Mouse (Mus musculus) midbrain, embryonic 14.5 days (tissue): Measurements from ENCODE around the gene Pcbp2. TPM values are rescaled to one million over a fixed set of nuclear protein-coding genes. Genes with fewer than 3 reads are reported as not detected.
A peak's percentile ranks its signal among the peaks of the same experiment; 100 is the strongest.

Experiments used
- ATAC-seq: fragments of 200-750 bp; cut with Nextera tagmentation; 2 replicates; pipeline ENCODE4 v1.8.0; 2017; ENCODE audit warnings: moderate number of reproducible peaks, moderate library complexity; ENCODE audit not compliant: low FRiP score, low TSS enrichment
- DNase-seq: peaks from one replicate; pipeline ENCODE4 v3.0.0-alpha.2; 2015
- H3K27ac ChIP-seq: fragments of 300-500 bp; sonication (generic); replicated peaks from 2 replicates; pipeline ENCODE4 v1.5.1; 2014; ENCODE audit warnings: mild to moderate bottlenecking, low read depth, low read length, moderate library complexity
- H3K27me3 ChIP-seq: fragments of 300-500 bp; sonication (generic); 2 replicates; pipeline ENCODE4 v1.6.1; 2014; ENCODE audit warnings: low read length, control low read depth, mixed read lengths; ENCODE audit not compliant: control insufficient read depth, insufficient read depth
- H3K36me3 ChIP-seq: fragments of 300-500 bp; sonication (generic); 2 replicates; pipeline ENCODE4 v1.6.1; 2014; ENCODE audit warnings: low read length, control low read depth; ENCODE audit not compliant: control insufficient read depth, insufficient read depth
- H3K4me1 ChIP-seq: fragments of 300-500 bp; sonication (generic); 2 replicates; pipeline ENCODE4 v1.6.1; 2014; ENCODE audit warnings: mild to moderate bottlenecking, antibody characterized with exemption, low read length, control low read depth; ENCODE audit not compliant: control insufficient read depth, insufficient read depth
- H3K4me2 ChIP-seq: fragments of 300-500 bp; sonication (generic); 2 replicates; pipeline ENCODE4 v1.6.1; 2014; ENCODE audit warnings: mild to moderate bottlenecking, low read length, moderate library complexity
- H3K4me3 ChIP-seq: fragments of 300-500 bp; sonication (generic); replicated peaks from 2 replicates; pipeline ENCODE4 v1.5.1; 2014; ENCODE audit warnings: low read depth, low read length
- H3K9ac ChIP-seq: fragments of 300-500 bp; sonication (generic); replicated peaks from 2 replicates; pipeline ENCODE4 v1.6.1; 2014; ENCODE audit warnings: mild to moderate bottlenecking, low read length, moderate library complexity
- H3K9me3 ChIP-seq: fragments of 300-500 bp; sonication (generic); 2 replicates; pipeline ENCODE4 v1.6.1; 2016; ENCODE audit warnings: low read length, control low read depth, mixed read lengths; ENCODE audit not compliant: control insufficient read depth
- WGBS: fragments of 180-500 bp; shearing (Covaris S2); extraction: QIAGEN DNeasy Blood & Tissue Kit; methylation state at CpG from one replicate; pipeline ENCODE4 v1.1.7; 2014; 5-methylcytosine and 5-hydroxymethylcytosine counted together
- polyA plus RNA-seq: library from polyadenylated mRNA; unstranded; fragments of >200 nt; fragmentation: Nextera tagmentation; extraction: Ambion mirVana; gene quantifications from 2 replicates; pipeline ENCODE4 v1.2.1, GENCODE M21; 2014

The Pcbp2 gene
- polyA plus RNA-seq, 1 experiment from 2014 or later: 187 TPM

GRCm38 (mm10) chr15:102506464-102506830 is 36.1 kb downstream of the Pcbp2 start:
- Histone ChIP-seq H3K4me2 (no peak overlapping the region), H3K4me3 (no peak overlapping the region), H3K4me1 (peaks cover 20% of the 10 kb centered on the region), H3K36me3 (peaks cover 59% of the 10 kb centered on the region), H3K27ac (no peak overlapping the region), H3K27me3 (no peaks in the 10 kb centered on the region), H3K9ac (no peak overlapping the region), H3K9me3 (no peaks in the 10 kb centered on the region)
- DNase-seq (no peak), ATAC-seq (no peak)
- WGBS: 76% methylated on average over 2 of the region's 2 CpGs

DNA sequence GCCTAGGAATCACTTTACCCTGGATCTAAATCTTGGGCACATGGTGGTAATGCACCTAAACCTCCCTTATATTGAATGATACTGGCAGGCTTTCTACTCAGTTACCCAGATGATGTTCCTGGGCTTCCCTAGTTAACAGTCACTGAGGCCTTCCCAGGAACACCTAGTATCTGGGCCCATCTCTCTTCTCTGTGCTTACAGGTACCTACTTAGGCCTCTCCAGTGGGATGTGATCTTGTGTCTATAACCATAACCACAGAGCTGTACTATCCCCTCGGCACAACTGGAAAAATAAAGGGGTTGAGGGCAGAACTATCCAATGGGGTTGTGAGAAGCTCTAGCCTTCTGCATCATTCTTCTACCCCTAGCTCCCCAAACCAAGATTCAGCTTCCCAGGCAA is 36.5 kb downstream of the Pcbp2 start:
- H3K9me3 ChIP-seq: no peaks in the 10 kb centered on the region
- no peaks in the 10 kb centered on the region for H3K27me3 ChIP-seq
- H3K4me2 ChIP-seq: no peak overlapping the region
- peaks cover 54% of the 10 kb centered on the region for H3K36me3 ChIP-seq
- no peak overlapping the region for H3K9ac ChIP-seq
- 89% methylated on average over 1 of the region's 1 CpGs for WGBS
- DNase-seq: no peak
- H3K4me3 ChIP-seq: no peak overlapping the region
- no peak for ATAC-seq
- no peak overlapping the region for H3K27ac ChIP-seq
- H3K4me1 ChIP-seq: peaks cover 24% of the 10 kb centered on the region

DNA sequence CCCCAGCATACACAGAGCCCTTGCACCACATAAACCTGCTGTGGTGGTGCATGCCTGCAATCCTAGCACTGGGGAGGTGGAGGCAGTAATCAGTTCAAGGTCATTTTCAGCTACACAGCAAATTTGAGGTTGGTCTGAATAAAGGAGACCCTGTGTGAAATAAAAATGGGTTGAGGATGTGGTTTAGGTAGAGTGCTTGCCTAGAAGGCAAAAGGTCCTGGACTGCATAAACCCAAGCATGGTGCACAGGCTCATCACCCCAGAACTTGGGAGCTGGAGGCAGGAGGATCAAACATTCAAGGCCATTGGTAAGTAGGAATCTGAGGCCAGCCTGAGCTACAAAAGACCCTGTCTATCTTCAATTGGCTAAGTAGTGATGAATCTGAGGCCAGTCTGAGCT is 37.2 kb downstream of the Pcbp2 start:
- DNase-seq: no peak
- no peak for ATAC-seq
- Histone ChIP-seq H3K27ac (no peak overlapping the region), H3K9ac (no peak overlapping the region), H3K36me3 (peaks cover 48% of the 10 kb centered on the region), H3K4me3 (no peak overlapping the region), H3K27me3 (no peaks in the 10 kb centered on the region), H3K9me3 (no peaks in the 10 kb centered on the region), H3K4me1 (peaks cover 31% of the 10 kb centered on the region), H3K4me2 (no peak overlapping the region)

- Histone ChIP-seq H3K9ac (no peak overlapping the region), H3K4me3 (no peak overlapping the region), H3K4me1 (peaks cover 37% of the 10 kb centered on the region), H3K4me2 (no peak overlapping the region), H3K27ac (no peak overlapping the region), H3K9me3 (no peaks in the 10 kb centered on the region), H3K27me3 (no peaks in the 10 kb centered on the region), H3K36me3 (peaks cover 40% of the 10 kb centered on the region)
- no peak for DNase-seq
- 92% methylated on average over 3 of the region's 3 CpGs for WGBS
- no peak for ATAC-seq
These were observed 38.0 kb downstream of the Pcbp2 start for GRCm38 (mm10) chr15:102508336-102508735.

- ATAC-seq (peak; percentile 65; the same call in 1 of the 2 replicates), DNase-seq (peak; percentile 67)
- Histone ChIP-seq H3K9ac (peak overlapping the region; percentile 73), H3K27me3 (no peaks in the 10 kb centered on the region), H3K36me3 (peaks cover 22% of the 10 kb centered on the region), H3K4me1 (peaks cover 50% of the 10 kb centered on the region), H3K4me3 (peak overlapping the region; percentile 65), H3K4me2 (peak overlapping the region; percentile 80), H3K9me3 (no peaks in the 10 kb centered on the region), H3K27ac (peak overlapping the region; percentile 91)
- WGBS: 4% methylated on average over 9 of the region's 9 CpGs
These were observed 39.8 kb downstream of the Pcbp2 start for GRCm38 (mm10) chr15:102510110-102510509.

GRCm38 (mm10) chr15:102510590-102511284 is 40.4 kb downstream of the Pcbp2 start:
- WGBS: 3% methylated on average over 34 of the region's 34 CpGs
- peaks cover 16% of the 10 kb centered on the region for H3K36me3 ChIP-seq
- ATAC-seq (peak; percentile 95), DNase-seq (peak; percentile 95)
- no peaks in the 10 kb centered on the region for H3K27me3 ChIP-seq
- H3K4me1 ChIP-seq: peaks cover 56% of the 10 kb centered on the region
- H3K9ac ChIP-seq: peak overlapping the region; percentile 73
- H3K4me2 ChIP-seq: peak overlapping the region; percentile 80
- H3K27ac ChIP-seq: peak overlapping the region; percentile 91
- peak overlapping the region; percentile 65 for H3K4me3 ChIP-seq
- no peaks in the 10 kb centered on the region for H3K9me3 ChIP-seq

- H3K9me3 ChIP-seq: no peaks in the 10 kb centered on the region
- 1% methylated on average over 6 of the region's 6 CpGs for WGBS
- H3K4me2 ChIP-seq: peak overlapping the region; percentile 80
- peak overlapping the region; percentile 91 for H3K27ac ChIP-seq
- H3K4me3 ChIP-seq: peak overlapping the region; percentile 65
- peak overlapping the region; percentile 73; the same call in 1 of the 2 replicates for H3K9ac ChIP-seq
- ATAC-seq (peak; percentile 11; the same call in 1 of the 2 replicates), DNase-seq (peak; percentile 54)
- H3K27me3 ChIP-seq: no peaks in the 10 kb centered on the region
- H3K36me3 ChIP-seq: peaks cover 16% of the 10 kb centered on the region
- H3K4me1 ChIP-seq: peaks cover 61% of the 10 kb centered on the region
These were observed 41.0 kb downstream of the Pcbp2 start for GRCm38 (mm10) chr15:102511285-102511833.

DNA sequence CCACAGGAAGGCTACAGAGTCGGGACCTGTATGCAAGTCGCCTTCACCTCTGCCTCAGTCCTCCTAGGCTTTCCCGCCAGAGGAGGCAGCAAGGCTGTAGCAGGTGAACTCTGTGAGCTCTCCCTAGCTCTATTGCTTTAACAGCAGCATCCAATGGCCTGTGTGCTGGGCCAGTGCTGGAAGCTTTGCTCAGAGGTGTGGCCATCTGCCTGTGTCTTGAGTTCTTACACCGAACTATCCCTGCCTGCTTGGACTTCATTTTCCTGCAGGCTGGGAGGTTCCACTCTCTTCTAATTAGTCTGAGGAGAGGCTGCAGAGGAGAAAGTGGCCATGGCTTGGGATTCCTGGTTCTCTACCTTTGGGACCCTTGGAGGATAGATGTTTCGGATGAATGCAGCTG is 41.7 kb downstream of the Pcbp2 start:
- peaks cover 16% of the 10 kb centered on the region for H3K36me3 ChIP-seq
- H3K4me2 ChIP-seq: peak overlapping the region; percentile 80
- H3K4me1 ChIP-seq: peaks cover 61% of the 10 kb centered on the region
- no peaks in the 10 kb centered on the region for H3K9me3 ChIP-seq
- peak overlapping the region; percentile 91 for H3K27ac ChIP-seq
- no peak overlapping the region for H3K4me3 ChIP-seq
- ATAC-seq (no peak), DNase-seq (no peak)
- WGBS: 11% methylated on average over 5 of the region's 5 CpGs
- no peaks in the 10 kb centered on the region for H3K27me3 ChIP-seq
- H3K9ac ChIP-seq: peak overlapping the region; percentile 6; the same call in 1 of the 2 replicates

DNA sequence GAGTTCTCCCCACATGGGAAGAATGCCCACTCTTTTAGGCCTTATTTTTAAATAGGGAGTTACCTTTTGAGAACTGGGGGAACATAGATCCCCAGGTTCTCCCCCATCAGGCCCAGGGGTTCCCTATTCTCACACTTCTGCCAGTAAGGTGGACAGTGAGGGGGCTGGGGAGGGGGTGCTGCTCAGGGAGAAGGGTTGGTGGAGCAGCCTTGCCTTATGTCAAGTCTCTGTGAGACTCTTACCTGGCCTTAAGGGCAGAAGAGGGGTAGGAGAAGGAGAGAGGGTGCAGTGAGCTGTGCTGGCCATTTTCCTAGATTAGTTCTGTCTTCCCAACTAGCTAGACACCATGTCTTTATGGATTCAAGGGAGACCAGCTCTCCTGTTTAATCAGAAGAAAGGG is 42.1 kb downstream of the Pcbp2 start:
- no peaks in the 10 kb centered on the region for H3K27me3 ChIP-seq
- peaks cover 14% of the 10 kb centered on the region for H3K36me3 ChIP-seq
- DNase-seq (no peak), ATAC-seq (no peak)
- H3K4me1 ChIP-seq: peaks cover 61% of the 10 kb centered on the region
- no peaks in the 10 kb centered on the region for H3K9me3 ChIP-seq
- peak overlapping the region; percentile 6; the same call in 1 of the 2 replicates for H3K9ac ChIP-seq
- H3K27ac ChIP-seq: peak overlapping the region; percentile 91
- H3K4me2 ChIP-seq: peak overlapping the region; percentile 80
- H3K4me3 ChIP-seq: no peak overlapping the region
